Mouse (Mus musculus): ENCODE measurements at regions not wholly inside any gene's neighbourhood (a gene's known extent, or its start where the extent isn't known, plus 50 kb on each side); places are given as distances from the start of the nearest gene placed in this dataset.

DNA sequence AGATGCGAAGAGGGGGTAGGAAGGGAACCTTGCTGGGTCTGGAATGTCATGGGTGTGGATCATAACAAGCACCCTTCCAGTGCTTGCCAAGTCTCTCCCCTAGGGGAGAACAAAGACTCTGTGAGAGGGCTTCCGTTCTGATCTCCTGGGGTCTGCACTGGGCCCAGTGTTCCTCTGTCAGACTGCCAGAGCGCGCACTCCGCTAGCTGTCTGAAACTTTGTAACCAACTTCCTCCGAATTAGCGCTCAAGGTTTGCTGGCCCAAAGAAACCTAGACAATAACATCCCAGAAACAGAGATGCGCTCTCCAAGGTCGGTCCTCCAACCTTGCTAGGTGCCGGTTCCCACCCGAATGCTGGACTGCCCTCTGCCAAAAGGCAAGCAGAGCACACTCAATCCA is 66.8 kb downstream of the Sox4 start:
- in situ Hi-C loops (cut with MboI; ENCODE audit: low pct_ligation_motif_present, low pct_unique_long_range_greater_than_20kb, low sequenced_read_pairs) = no loop called here
- no peaks in the 10 kb centered on the region for H3K36me3 ChIP-seq (replicated peaks in 1 of 2; ENCODE audit: control insufficient read depth in 1 of 2, insufficient read depth in 1 of 2, low read length in 1 of 2)
- H3K9me3 ChIP-seq (replicated peaks; ENCODE audit: low read length) = no peaks in the 10 kb centered on the region
- no peak overlapping the region for H3K9ac ChIP-seq (ENCODE audit: insufficient read depth, low read depth)
- no peak for TF ChIP-seq CHD2 (IDR thresholded peaks at IDR 0.05; ENCODE audit: low read length)
- no peak for TF ChIP-seq USF1 (IDR thresholded peaks at IDR 0.05; ENCODE audit: low read depth, low read length)
- TF ChIP-seq MXI1 (IDR thresholded peaks at IDR 0.05; ENCODE audit: low read depth, low read length) = no peak
- no peak for TF ChIP-seq JUN (IDR thresholded peaks at IDR 0.05; ENCODE audit: insufficient read depth, low read depth, low read length)
- no peak for TF ChIP-seq ETS1 (conservative IDR thresholded peaks at IDR 0.05; ENCODE audit: low read depth, low read length)
- TF ChIP-seq ZNF384 (IDR thresholded peaks at IDR 0.05; ENCODE audit: low read depth, low read length) = no peak
- no peak for TF ChIP-seq BHLHE40 (IDR thresholded peaks at IDR 0.05; ENCODE audit: low read depth, low read length)
- no peak for TF ChIP-seq MAX (IDR thresholded peaks at IDR 0.05; ENCODE audit: low read length)
- no peak for TF ChIP-seq KAT2A (IDR thresholded peaks at IDR 0.05; ENCODE audit: insufficient replicate concordance, low read length)
- TF ChIP-seq TBP (conservative IDR thresholded peaks at IDR 0.05; ENCODE audit: low read depth, low read length) = no peak
- TF ChIP-seq NELFE (IDR thresholded peaks at IDR 0.05; ENCODE audit: low read depth, low read length) = no peak
- no peak for TF ChIP-seq GABPA (IDR thresholded peaks at IDR 0.05; ENCODE audit: insufficient replicate concordance, low read depth, low read length)
- TF ChIP-seq POLR2AphosphoS2 (IDR thresholded peaks at IDR 0.05; ENCODE audit: low read depth, low read length) = no peak
- TF ChIP-seq MYC (IDR thresholded peaks at IDR 0.05; ENCODE audit: low read depth, low read length) = no peak
- TF ChIP-seq ZKSCAN1 (IDR thresholded peaks at IDR 0.05; ENCODE audit: borderline replicate concordance, low read depth, low read length) = no peak
- TF ChIP-seq ZC3H11A (IDR thresholded peaks at IDR 0.05; ENCODE audit: low read depth, low read length) = no peak
- TF ChIP-seq IRF4 (IDR thresholded peaks at IDR 0.05; ENCODE audit: low read depth, low read length) = no peak
- H3K79me2 ChIP-seq (replicated peaks; ENCODE audit: control insufficient read depth, extremely low read depth, insufficient read depth, poor library complexity, severe bottlenecking) = no peaks in the 10 kb centered on the region
- no peaks in the 10 kb centered on the region for H3K27me3 ChIP-seq (replicated peaks)
- H3K4me1 ChIP-seq (ENCODE audit: control insufficient read depth in 1 of 2, insufficient read depth in 2 of 2) = no peaks in the 10 kb centered on the region
- no peak for DNase-seq (ENCODE audit: extremely low read depth)
- H3K4me2 ChIP-seq (ENCODE audit: insufficient read depth, low read depth, poor library complexity, severe bottlenecking) = no peak overlapping the region
- H3K4me3 ChIP-seq (replicated peaks in 1 of 3; ENCODE audit: low read depth in 2 of 3, low read length in 2 of 3, poor library complexity in 1 of 3) = no peak overlapping the region
- dilution Hi-C loops (cut with MboI; ENCODE audit: extremely low pct_ligation_motif_present, extremely low pct_unique_long_range_greater_than_20kb, low sequenced_read_pairs) = no loop called here
- no peak overlapping the region for H3K27ac ChIP-seq (ENCODE audit: insufficient read depth, low read depth)

GRCm38 (mm10) chr13:28885083-28886037 is 68.2 kb downstream of the Sox4 start:
- Histone ChIP-seq H3K4me2 (ENCODE audit: insufficient read depth, low read depth, poor library complexity, severe bottlenecking) (no peak overlapping the region), H3K36me3 (replicated peaks in 1 of 2; ENCODE audit: control insufficient read depth in 1 of 2, insufficient read depth in 1 of 2, low read length in 1 of 2) (no peaks in the 10 kb centered on the region), H3K9ac (ENCODE audit: insufficient read depth, low read depth) (no peak overlapping the region), H3K27ac (ENCODE audit: insufficient read depth, low read depth) (no peak overlapping the region), H3K9me3 (replicated peaks; ENCODE audit: low read length) (no peaks in the 10 kb centered on the region), H3K4me3 (replicated peaks in 1 of 3; ENCODE audit: low read depth in 2 of 3, low read length in 2 of 3, poor library complexity in 1 of 3) (no peak overlapping the region), H3K4me1 (ENCODE audit: control insufficient read depth in 1 of 2, insufficient read depth in 2 of 2) (no peaks in the 10 kb centered on the region), H3K79me2 (replicated peaks; ENCODE audit: control insufficient read depth, extremely low read depth, insufficient read depth, poor library complexity, severe bottlenecking) (no peaks in the 10 kb centered on the region), H3K27me3 (replicated peaks) (no peaks in the 10 kb centered on the region)
- in situ Hi-C loops (cut with MboI; ENCODE audit: low pct_ligation_motif_present, low pct_unique_long_range_greater_than_20kb, low sequenced_read_pairs) (no loop called here), dilution Hi-C loops (cut with MboI; ENCODE audit: extremely low pct_ligation_motif_present, extremely low pct_unique_long_range_greater_than_20kb, low sequenced_read_pairs) (no loop called here)
- DNase-seq (ENCODE audit: extremely low read depth) = no peak
- TF ChIP-seq BHLHE40 (IDR thresholded peaks at IDR 0.05; ENCODE audit: low read depth, low read length) (no peak), POLR2AphosphoS2 (IDR thresholded peaks at IDR 0.05; ENCODE audit: low read depth, low read length) (no peak), UBTF (IDR thresholded peaks at IDR 0.05; ENCODE audit: low read depth, low read length) (no peak), ETS1 (conservative IDR thresholded peaks at IDR 0.05; ENCODE audit: low read depth, low read length) (no peak), MAFK (IDR thresholded peaks at IDR 0.05; ENCODE audit: insufficient replicate concordance, low read length) (no peak), KAT2A (IDR thresholded peaks at IDR 0.05; ENCODE audit: insufficient replicate concordance, low read length) (no peak), ZNF384 (IDR thresholded peaks at IDR 0.05; ENCODE audit: low read depth, low read length) (no peak), ZMIZ1 (IDR thresholded peaks at IDR 0.05; ENCODE audit: low read depth, low read length) (no peak), MAX (IDR thresholded peaks at IDR 0.05; ENCODE audit: low read length) (no peak), POLR2A (IDR thresholded peaks at IDR 0.05; ENCODE audit: low read depth, low read length) (no peak), MEF2A (IDR thresholded peaks at IDR 0.05; ENCODE audit: borderline replicate concordance, low read depth, low read length) (no peak), TCF12 (IDR thresholded peaks at IDR 0.05; ENCODE audit: low read depth, low read length) (no peak), JUN (IDR thresholded peaks at IDR 0.05; ENCODE audit: insufficient read depth, low read depth, low read length) (no peak), PAX5 (IDR thresholded peaks at IDR 0.05; ENCODE audit: low read length) (no peak), GABPA (IDR thresholded peaks at IDR 0.05; ENCODE audit: insufficient replicate concordance, low read depth, low read length) (no peak), E2F4 (IDR thresholded peaks at IDR 0.05; ENCODE audit: insufficient replicate concordance, low read depth, low read length) (no peak), CHD2 (IDR thresholded peaks at IDR 0.05; ENCODE audit: low read length) (no peak), SMC3 (IDR thresholded peaks at IDR 0.05; ENCODE audit: low read depth, low read length) (no peak), EP300 (IDR thresholded peaks at IDR 0.05; ENCODE audit: low read length) (no peak)

Data from CH12.LX (cell line).